Mouse (Mus musculus) G1E (cell line): ENCODE results near the gene Ang4.

ENCODE experiments used
- CTCF ChIP-seq: IDR thresholded peaks from 2 replicates; pipeline ENCODE4 v1.5.1; 2012; ENCODE audit warnings: low read depth, low read length, inconsistent platforms, mixed read lengths
- GATA1 ChIP-seq: IDR thresholded peaks from 2 replicates; pipeline ENCODE4 v1.6.1; 2012; ENCODE audit warnings: borderline replicate concordance, low read length, inconsistent platforms, mixed read lengths
- GATA2 ChIP-seq: IDR thresholded peaks from 2 replicates; pipeline ENCODE4 v1.6.1; 2012; ENCODE audit warnings: low read depth, low read length, inconsistent platforms, borderline replicate concordance
- POLR2AphosphoS5 ChIP-seq: IDR thresholded peaks from 2 replicates; pipeline ENCODE4 v1.6.1; 2012; ENCODE audit warnings: low read depth, low read length, inconsistent platforms; ENCODE audit not compliant: insufficient replicate concordance
- TAL1 ChIP-seq: conservative IDR thresholded peaks from 2 replicates; pipeline ENCODE4 v1.6.1; 2012; ENCODE audit warnings: low read depth, low read length, inconsistent platforms, mixed read lengths

DNA sequence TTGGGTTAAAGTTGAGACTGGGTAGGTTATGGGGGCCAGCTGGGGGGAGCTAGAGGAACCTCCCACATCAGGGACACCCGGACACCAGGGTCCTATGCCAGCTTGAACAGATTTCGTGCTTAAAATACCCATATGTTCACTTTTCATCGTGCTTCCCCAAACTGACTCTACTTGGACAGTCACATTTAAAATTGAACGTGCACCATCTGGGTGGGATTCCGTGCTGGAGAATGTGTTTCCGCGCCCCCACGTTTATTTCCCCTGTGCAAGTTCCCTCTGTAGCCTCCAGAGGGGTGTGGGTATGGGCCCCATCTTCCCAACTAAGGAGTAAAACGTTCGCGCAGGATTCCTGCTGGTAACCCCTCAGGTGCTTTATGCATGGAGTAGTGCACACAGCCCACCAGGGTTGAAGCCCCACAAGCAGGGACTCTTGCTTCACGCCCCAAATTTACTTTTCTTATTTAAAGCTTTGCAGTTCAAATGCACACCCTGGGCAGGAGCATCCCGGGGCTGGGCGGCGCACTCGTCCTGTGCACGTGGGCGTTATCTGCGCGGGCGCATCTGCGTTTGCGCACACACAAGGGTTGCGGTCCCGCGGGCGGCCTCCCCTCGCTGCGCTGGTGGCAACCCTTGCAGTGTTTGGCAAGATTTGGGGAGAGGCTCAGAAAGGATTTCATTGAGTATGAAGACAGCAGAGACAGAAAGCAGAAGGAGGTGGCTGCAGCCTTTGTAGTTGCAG lies 34.8 kb downstream of the Ang4 start:
- TF ChIP-seq CTCF (no peak), GATA1 (no peak), TAL1 (no peak), POLR2AphosphoS5 (no peak), GATA2 (no peak)
